Mouse (Mus musculus) E14TG2a.4 (cell line): ENCODE data around the gene Myo1h.

ENCODE experiments used
- CTCF ChIP-seq: conservative IDR thresholded peaks from 2 replicates; pipeline ENCODE4 v1.5.1; 2014; ENCODE audit warnings: low read length
- NANOG ChIP-seq: IDR thresholded peaks from 2 replicates; pipeline ENCODE4 v1.6.1; 2014; ENCODE audit warnings: borderline replicate concordance, low read length, mixed read lengths
- POU5F1 ChIP-seq: IDR thresholded peaks from 2 replicates; pipeline ENCODE4 v1.6.1; 2014; ENCODE audit warnings: low read length, borderline replicate concordance

GRCm38 (mm10) chr5:114309680-114310036 lies 20.7 kb downstream of the Myo1h start:
- TF ChIP-seq CTCF (no peak), NANOG (no peak), POU5F1 (no peak)
